Mouse (Mus musculus) forebrain, postnatal 0 days (tissue): ENCODE data around the gene Car1. TPM values are rescaled to one million over a fixed set of nuclear protein-coding genes. Genes with fewer than 3 reads are reported as not detected.
"Not testable (repeated sequence)": the region's sequence is repeated elsewhere in the genome, so short reads cannot be mapped to it uniquely, and the experiment has no call there.

Source experiments
- ATAC-seq: fragments of 200-750 bp; cut with Nextera tagmentation; 2 replicates; pipeline ENCODE4 v1.8.0; 2017; ENCODE audit warnings: mild to moderate bottlenecking, moderate library complexity
- DNase-seq: peaks from one replicate; pipeline ENCODE4 v3.0.0-alpha.2; 2015
- H3K27ac ChIP-seq: fragments of 300-500 bp; sonication (generic); 2 replicates; pipeline ENCODE4 v1.5.1; 2014; ENCODE audit warnings: low read depth, mild to moderate bottlenecking, antibody characterized with exemption, low read length, moderate library complexity, mixed read lengths
- H3K27me3 ChIP-seq: fragments of 300-500 bp; sonication (generic); 2 replicates; pipeline ENCODE4 v1.6.1; 2014; ENCODE audit warnings: mild to moderate bottlenecking, low read length, mixed read lengths; ENCODE audit not compliant: insufficient read depth
- H3K36me3 ChIP-seq: fragments of 300-500 bp; sonication (generic); 2 replicates; pipeline ENCODE4 v1.6.1; 2014; ENCODE audit warnings: mild to moderate bottlenecking, moderate library complexity; ENCODE audit not compliant: insufficient read depth
- H3K4me1 ChIP-seq: fragments of 300-500 bp; sonication (generic); 2 replicates; pipeline ENCODE4 v1.6.1; 2014; ENCODE audit warnings: antibody characterized with exemption; ENCODE audit not compliant: insufficient read depth
- H3K4me2 ChIP-seq: fragments of 300-500 bp; sonication (generic); 2 replicates; pipeline ENCODE4 v1.6.1; 2014; ENCODE audit warnings: low read depth, mild to moderate bottlenecking, moderate library complexity
- H3K4me3 ChIP-seq: fragments of 300-500 bp; sonication (generic); 2 replicates; pipeline ENCODE4 v1.5.1; 2014; ENCODE audit warnings: low read depth, low read length, mixed read lengths
- H3K9ac ChIP-seq: fragments of 300-500 bp; sonication (generic); 2 replicates; pipeline ENCODE4 v1.6.1; 2014; ENCODE audit warnings: mild to moderate bottlenecking
- H3K9me3 ChIP-seq: fragments of 300-500 bp; sonication (generic); 2 replicates; pipeline ENCODE4 v1.6.1; 2016; ENCODE audit warnings: low read length
- CTCF ChIP-seq: sonication (generic); IDR thresholded peaks from 2 replicates; pipeline ENCODE4 v1.5.1; 2016; ENCODE audit warnings: antibody characterized with exemption, control low read depth, low read depth
- WGBS: fragments of 180-500 bp; shearing (Covaris S2); extraction: QIAGEN DNeasy Blood & Tissue Kit; methylation state at CpG from one replicate; pipeline ENCODE4 v1.1.7; 2014; 5-methylcytosine and 5-hydroxymethylcytosine counted together
- polyA plus RNA-seq: library from polyadenylated mRNA; unstranded; fragments of >200 nt; fragmentation: Nextera tagmentation; extraction: Ambion mirVana; gene quantifications from 2 replicates; pipeline ENCODE4 v1.2.1, GENCODE M21; 2015
- total RNA-seq: library from RNA; depleted of rRNA; stranded (reverse); fragments of >200 nt; gene quantifications from 2 replicates; pipeline ENCODE4 v1.2.3, GENCODE M21; 2014

Car1 gene
- total and polyA plus RNA-seq, 2 experiments from 2014 or later: 0.17 to 0.19 TPM

DNA sequence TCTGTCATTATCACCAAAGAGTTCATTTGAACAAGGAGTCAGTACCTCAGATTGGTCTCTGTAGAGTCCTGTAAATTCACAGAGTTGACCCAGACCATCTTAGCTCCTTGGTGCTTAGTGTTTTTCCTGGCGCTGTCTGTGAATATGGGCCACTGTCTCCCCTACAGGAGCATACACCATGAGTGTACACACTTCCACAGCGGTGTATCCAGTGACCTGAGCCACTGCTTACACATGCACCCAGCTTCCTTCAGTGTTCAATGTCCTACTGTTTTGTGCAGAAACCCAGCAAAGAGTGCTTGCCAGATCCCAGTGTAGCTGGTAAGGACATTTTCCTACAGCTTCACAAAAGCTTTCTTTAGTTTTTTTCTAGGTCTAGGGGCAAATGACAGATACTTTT is 22.8 kb downstream of the Car1 start:
- no peak for DNase-seq
- 89% methylated on average over 2 of the region's 2 CpGs for WGBS
- no peak overlapping the region for H3K4me3 ChIP-seq
- H3K27ac ChIP-seq: no peak overlapping the region
- no peaks in the 10 kb centered on the region for H3K4me1 ChIP-seq
- no peak for TF ChIP-seq CTCF
- no peaks in the 10 kb centered on the region for H3K9me3 ChIP-seq
- no peak for ATAC-seq
- H3K36me3 ChIP-seq: no peaks in the 10 kb centered on the region
- H3K4me2 ChIP-seq: no peak overlapping the region
- H3K27me3 ChIP-seq: no peaks in the 10 kb centered on the region
- H3K9ac ChIP-seq: no peak overlapping the region

DNA sequence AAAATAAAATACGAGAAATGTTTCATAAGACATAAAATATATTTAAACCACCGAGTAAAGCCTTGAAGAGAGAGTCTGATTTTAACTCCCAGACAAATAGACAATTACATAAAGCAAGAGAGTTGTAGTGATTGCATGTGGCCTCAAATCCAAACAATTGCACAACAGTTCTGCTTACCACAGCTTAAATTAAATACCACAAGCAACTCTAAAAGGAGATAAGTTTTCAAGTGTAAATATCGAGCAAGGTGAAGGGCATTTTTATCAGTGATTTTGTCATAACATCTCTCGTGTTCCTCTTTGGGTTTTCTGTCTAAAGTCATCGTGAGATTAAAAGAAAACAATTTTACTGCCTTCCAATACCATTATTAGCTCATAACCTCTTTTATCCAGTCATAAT is 25.0 kb downstream of the Car1 start:
- not testable (repeated sequence) for H3K27me3 ChIP-seq, H3K4me2 ChIP-seq, H3K27ac ChIP-seq, ATAC-seq, H3K4me3 ChIP-seq, H3K36me3 ChIP-seq, H3K9ac ChIP-seq, DNase-seq, H3K9me3 ChIP-seq, H3K4me1 ChIP-seq
- 89% methylated on average over 5 of the region's 5 CpGs for WGBS

DNA sequence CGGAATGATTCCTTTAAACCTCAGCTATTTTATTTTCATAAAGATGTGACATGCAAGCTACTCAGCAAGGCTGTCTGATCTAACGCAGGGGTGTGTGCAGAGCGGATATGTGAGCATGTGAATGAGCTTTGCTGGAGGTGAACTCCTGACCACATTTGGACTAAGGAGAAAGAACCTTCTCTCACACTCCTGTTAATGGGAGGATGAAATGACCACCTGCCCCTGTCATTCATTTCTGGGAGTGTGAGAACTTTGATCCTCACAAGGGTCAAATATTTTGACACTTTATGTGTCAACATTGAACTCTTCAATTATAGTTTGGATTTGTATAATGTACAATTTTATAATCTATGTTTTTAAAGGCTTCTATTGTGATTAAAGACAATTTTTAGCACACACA is 25.8 kb downstream of the Car1 start:
- not testable (repeated sequence) for DNase-seq, ATAC-seq, H3K4me3 ChIP-seq, H3K36me3 ChIP-seq, H3K27ac ChIP-seq, H3K9ac ChIP-seq, H3K4me2 ChIP-seq, H3K27me3 ChIP-seq, H3K4me1 ChIP-seq, H3K9me3 ChIP-seq
- WGBS: 75% methylated on average over 3 of the region's 3 CpGs

DNA sequence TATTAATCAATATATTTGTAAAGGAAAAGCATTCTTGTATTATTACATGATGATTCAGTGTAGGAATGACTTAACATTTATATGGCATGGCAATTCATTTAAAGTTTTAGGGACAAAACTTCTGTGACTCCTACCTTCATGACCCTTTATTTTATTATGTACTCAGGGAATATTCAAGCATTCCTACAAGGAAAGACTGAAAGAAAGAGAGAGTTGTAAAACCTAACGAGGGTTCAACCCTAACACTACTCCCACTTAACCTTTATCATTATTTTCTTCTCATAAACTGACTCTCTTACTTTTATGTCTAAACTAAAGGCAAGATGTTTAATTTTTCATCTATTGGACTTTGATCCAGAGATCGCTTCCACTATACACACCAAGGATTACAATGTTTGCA is 28.0 kb downstream of the Car1 start:
- DNase-seq (no peak), ATAC-seq (no peak)
- 79% methylated on average over 2 of the region's 2 CpGs for whole genome bisulfite sequencing
- Histone ChIP-seq H3K9ac (no peak overlapping the region), H3K27me3 (no peaks in the 10 kb centered on the region), H3K4me1 (no peaks in the 10 kb centered on the region), H3K36me3 (no peaks in the 10 kb centered on the region), H3K4me2 (no peak overlapping the region), H3K4me3 (no peak overlapping the region), H3K9me3 (no peaks in the 10 kb centered on the region), H3K27ac (no peak overlapping the region)
- no peak for TF ChIP-seq CTCF

DNA sequence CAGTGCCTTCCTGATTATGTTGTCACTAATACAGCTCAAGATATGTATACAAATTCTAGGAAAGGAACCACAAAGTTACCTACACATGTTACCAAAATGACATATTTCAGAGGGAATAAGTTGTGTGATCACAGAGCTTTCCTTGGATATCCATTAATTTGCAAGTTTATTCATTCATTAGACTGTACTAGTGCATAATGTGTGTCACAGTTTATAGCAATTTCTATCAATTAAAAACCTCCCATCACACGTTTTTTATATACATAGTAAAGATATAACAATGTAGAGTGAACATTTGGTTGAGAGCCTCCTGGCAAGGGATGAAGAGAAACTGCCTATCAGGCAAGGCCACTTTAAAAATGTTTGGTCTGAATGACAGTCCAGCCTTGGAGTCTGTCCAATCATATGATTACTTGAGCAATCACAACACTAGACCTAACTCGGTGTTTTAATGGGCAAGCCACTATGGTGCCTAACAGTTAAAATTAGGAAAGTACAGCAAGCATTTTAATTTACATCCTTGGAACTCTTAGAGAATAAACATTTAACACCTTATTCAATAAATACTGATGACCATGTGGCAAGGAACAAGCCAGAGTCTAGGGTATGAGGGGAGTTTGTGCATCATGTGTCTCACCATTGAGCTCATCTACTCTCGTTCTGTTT is 31.5 kb downstream of the Car1 start:
- not testable (repeated sequence) for H3K27me3 ChIP-seq, DNase-seq
- WGBS: 54% methylated on average over 2 of the region's 3 CpGs

DNA sequence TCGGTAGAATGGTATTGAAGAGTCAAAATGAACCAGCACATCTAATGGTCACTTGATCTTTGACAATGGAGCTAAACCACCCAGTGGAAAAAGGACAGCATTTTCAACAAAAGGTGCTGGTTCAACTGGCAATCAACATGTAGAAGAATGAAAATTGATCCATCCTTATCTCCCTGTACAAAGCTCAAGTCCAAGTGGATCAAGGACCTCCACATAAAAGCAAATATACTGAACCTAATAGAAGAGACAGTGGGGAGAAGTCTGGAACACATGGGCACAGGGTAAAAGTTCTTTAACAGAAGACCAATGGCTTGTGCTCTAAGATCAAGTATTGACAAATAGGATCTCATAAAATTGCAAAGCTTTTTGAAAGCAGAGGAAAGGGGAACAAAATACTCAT is 33.6 kb downstream of the Car1 start:
- H3K4me3 ChIP-seq, H3K9ac ChIP-seq, H3K4me1 ChIP-seq, DNase-seq, H3K4me2 ChIP-seq, ATAC-seq, H3K27me3 ChIP-seq, H3K27ac ChIP-seq, H3K36me3 ChIP-seq, H3K9me3 ChIP-seq: not testable (repeated sequence)
- WGBS: 86% methylated on average over 1 of the region's 1 CpGs

More for the DNA sequence above, 31.5 kb downstream of the Car1 start:
- H3K4me3 ChIP-seq, H3K4me2 ChIP-seq, ATAC-seq, H3K9me3 ChIP-seq, H3K27ac ChIP-seq, H3K36me3 ChIP-seq, H3K9ac ChIP-seq, H3K4me1 ChIP-seq: not testable (repeated sequence)

DNA sequence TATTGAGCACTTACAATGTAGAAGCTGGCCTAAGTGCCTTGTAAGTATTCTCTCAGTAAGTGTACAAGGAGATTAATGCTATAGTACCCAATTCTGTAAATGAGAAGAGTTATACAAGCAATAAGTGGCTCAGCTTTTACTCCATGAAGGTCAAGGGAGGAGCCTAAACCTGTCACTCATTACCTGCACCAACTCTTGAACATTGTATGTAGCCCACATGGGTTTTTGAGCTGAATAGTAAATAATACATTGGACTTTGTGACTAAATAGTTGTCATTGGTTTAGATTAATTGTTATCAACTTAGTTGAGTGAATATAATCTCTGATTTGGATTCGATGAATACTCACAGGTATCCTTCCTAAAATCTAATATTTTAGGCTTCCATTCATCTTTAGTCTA is 35.7 kb downstream of the Car1 start:
- H3K9me3 ChIP-seq, H3K27ac ChIP-seq, H3K9ac ChIP-seq, ATAC-seq, H3K4me3 ChIP-seq, H3K4me2 ChIP-seq, DNase-seq, H3K4me1 ChIP-seq, H3K27me3 ChIP-seq, H3K36me3 ChIP-seq: not testable (repeated sequence)
- WGBS: 96% methylated on average over 1 of the region's 1 CpGs
